Mouse (Mus musculus) stomach, embryonic 15.5 days (tissue): ENCODE measurements at regions not wholly inside any gene's neighbourhood (a gene's known extent, or its start where the extent isn't known, plus 50 kb on each side); places are given as distances from the start of the nearest gene placed in this dataset.
A peak's percentile ranks its signal among the peaks of the same experiment; 100 is the strongest.

Experiments used
- ATAC-seq: fragments of 200-750 bp; cut with Nextera tagmentation; 2 replicates; pipeline ENCODE4 v1.8.0; 2017; ENCODE audit warnings: low read depth, moderate number of reproducible peaks, moderate TSS enrichment; ENCODE audit not compliant: insufficient read depth, low FRiP score
- H3K27ac ChIP-seq: fragments of 300-500 bp; sonication (generic); 2 replicates; pipeline ENCODE4 v1.5.1; 2015; ENCODE audit warnings: mild to moderate bottlenecking, inconsistent platforms
- H3K27me3 ChIP-seq: fragments of 300-500 bp; sonication (generic); replicated peaks from 2 replicates; pipeline ENCODE4 v1.6.1; 2015; ENCODE audit warnings: inconsistent platforms
- H3K36me3 ChIP-seq: fragments of 300-500 bp; sonication (generic); 2 replicates; pipeline ENCODE4 v1.6.1; 2015; ENCODE audit warnings: inconsistent platforms
- H3K4me1 ChIP-seq: fragments of 300-500 bp; sonication (generic); 2 replicates; pipeline ENCODE4 v1.6.1; 2015; ENCODE audit warnings: inconsistent platforms
- H3K4me2 ChIP-seq: fragments of 300-500 bp; sonication (generic); 2 replicates; pipeline ENCODE4 v1.6.1; 2015; ENCODE audit warnings: mild to moderate bottlenecking, inconsistent platforms
- H3K4me3 ChIP-seq: fragments of 300-500 bp; sonication (generic); replicated peaks from 2 replicates; pipeline ENCODE4 v1.5.1; 2015; ENCODE audit warnings: inconsistent platforms
- H3K9ac ChIP-seq: fragments of 300-500 bp; sonication (generic); 2 replicates; pipeline ENCODE4 v1.6.1; 2015; ENCODE audit warnings: inconsistent platforms
- H3K9me3 ChIP-seq: fragments of 300-500 bp; sonication (generic); 2 replicates; pipeline ENCODE4 v1.6.1; 2016; ENCODE audit warnings: inconsistent platforms
- WGBS: fragments of 180-500 bp; shearing (Covaris S2); methylation state at CpG from one replicate; pipeline ENCODE4 v1.1.7; 2015; 5-methylcytosine and 5-hydroxymethylcytosine counted together

GRCm38 (mm10) chr6:148534364-148534763 is 90.2 kb upstream of the Tmtc1 start:
- Histone ChIP-seq H3K9ac (no peak overlapping the region), H3K27me3 (no peaks in the 10 kb centered on the region), H3K27ac (no peak overlapping the region), H3K4me2 (no peak overlapping the region), H3K36me3 (no peaks in the 10 kb centered on the region), H3K9me3 (no peaks in the 10 kb centered on the region), H3K4me1 (no peaks in the 10 kb centered on the region), H3K4me3 (no peak overlapping the region)
- no peak for ATAC-seq
- 69% methylated on average over 4 of the region's 4 CpGs for WGBS

DNA sequence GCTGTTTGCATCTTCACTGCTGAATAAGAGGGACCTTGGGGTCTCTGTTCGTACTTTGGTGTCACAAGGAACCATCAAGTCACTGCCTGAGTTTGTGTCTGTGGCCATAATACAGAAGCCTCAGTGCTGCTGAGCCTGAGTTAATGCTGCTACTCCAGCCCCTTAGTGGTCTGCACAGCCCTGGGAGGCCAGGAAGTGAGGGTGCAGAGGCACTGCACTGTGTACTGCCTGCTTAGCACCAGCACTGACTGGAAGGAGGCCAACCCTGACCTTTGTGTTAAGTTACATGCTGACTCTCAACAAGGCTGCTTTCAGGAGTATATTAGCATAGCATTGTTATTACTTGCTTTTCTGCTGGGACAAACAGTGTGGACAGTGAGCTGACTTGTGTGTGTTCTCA is 86.9 kb upstream of the Tmtc1 start:
- 79% methylated on average over 1 of the region's 1 CpGs for WGBS
- H3K27me3 ChIP-seq: no peaks in the 10 kb centered on the region
- ATAC-seq: no peak
- H3K9ac ChIP-seq: no peak overlapping the region
- no peak overlapping the region for H3K27ac ChIP-seq
- no peaks in the 10 kb centered on the region for H3K36me3 ChIP-seq
- no peaks in the 10 kb centered on the region for H3K4me1 ChIP-seq
- no peak overlapping the region for H3K4me2 ChIP-seq
- no peaks in the 10 kb centered on the region for H3K9me3 ChIP-seq
- H3K4me3 ChIP-seq: no peak overlapping the region

GRCm38 (mm10) chr6:148528611-148529010 is 84.4 kb upstream of the Tmtc1 start:
- no peak for ATAC-seq
- Histone ChIP-seq H3K27ac (no peak overlapping the region), H3K4me3 (no peak overlapping the region), H3K9me3 (no peaks in the 10 kb centered on the region), H3K4me1 (no peaks in the 10 kb centered on the region), H3K9ac (no peak overlapping the region), H3K27me3 (no peaks in the 10 kb centered on the region), H3K36me3 (no peaks in the 10 kb centered on the region), H3K4me2 (no peak overlapping the region)
- 84% methylated on average over 2 of the region's 2 CpGs for WGBS

- no peak overlapping the region for H3K9ac ChIP-seq
- no peaks in the 10 kb centered on the region for H3K36me3 ChIP-seq
- H3K27me3 ChIP-seq: no peaks in the 10 kb centered on the region
- no peaks in the 10 kb centered on the region for H3K9me3 ChIP-seq
- 41% methylated on average over 1 of the region's 1 CpGs for WGBS
- H3K4me1 ChIP-seq: no peaks in the 10 kb centered on the region
- no peak overlapping the region for H3K4me3 ChIP-seq
- ATAC-seq: no peak
- H3K4me2 ChIP-seq: no peak overlapping the region
- H3K27ac ChIP-seq: no peak overlapping the region
Observed at GRCm38 (mm10) chr6:148522893-148523292, 78.7 kb upstream of the Tmtc1 start.

DNA sequence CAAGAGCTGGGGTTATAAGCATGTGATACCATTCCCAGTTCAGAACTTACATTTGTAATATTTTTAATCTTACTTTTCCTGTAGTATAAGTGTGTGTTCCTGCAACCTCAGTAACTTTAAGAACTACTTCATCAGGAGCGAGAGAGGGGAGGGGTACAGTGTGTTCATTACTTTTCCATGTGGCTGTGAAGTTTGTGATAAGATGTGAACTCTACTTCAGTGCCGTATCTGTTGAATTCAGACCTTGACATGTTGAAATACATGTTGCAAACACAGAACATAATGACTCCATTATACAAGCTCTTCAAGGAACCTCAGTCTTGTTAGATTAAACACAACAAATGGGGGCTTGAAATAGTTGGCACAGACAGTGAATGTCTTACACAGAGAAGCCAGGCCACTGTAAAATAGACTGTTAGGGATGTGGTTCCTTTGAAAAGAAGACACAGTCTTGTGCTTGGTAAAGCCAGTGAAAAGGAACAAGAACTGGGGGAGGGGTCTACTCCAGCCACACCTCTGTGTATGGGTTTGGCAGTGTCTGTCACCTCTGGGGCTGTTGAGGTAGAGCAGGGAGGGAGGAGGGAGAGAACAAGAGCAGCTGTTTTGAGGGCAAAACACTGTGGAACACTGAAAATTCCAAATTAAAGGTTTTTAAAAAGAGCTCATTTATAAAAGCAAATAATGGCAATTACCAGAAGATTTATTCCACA is 73.5 kb upstream of the Tmtc1 start:
- Histone ChIP-seq H3K4me2 (no peak overlapping the region), H3K27me3 (no peaks in the 10 kb centered on the region), H3K36me3 (no peaks in the 10 kb centered on the region), H3K4me1 (no peaks in the 10 kb centered on the region), H3K27ac (no peak overlapping the region), H3K9ac (no peak overlapping the region), H3K4me3 (no peak overlapping the region), H3K9me3 (no peaks in the 10 kb centered on the region)
- peak; percentile 84; the same call in 1 of the 2 replicates for ATAC-seq
- WGBS: 64% methylated on average over 2 of the region's 2 CpGs

- H3K4me1 ChIP-seq: no peaks in the 10 kb centered on the region
- no peaks in the 10 kb centered on the region for H3K36me3 ChIP-seq
- ATAC-seq: no peak
- no peak overlapping the region for H3K27ac ChIP-seq
- 81% methylated on average over 4 of the region's 4 CpGs for WGBS
- H3K4me2 ChIP-seq: no peak overlapping the region
- H3K27me3 ChIP-seq: no peaks in the 10 kb centered on the region
- H3K9ac ChIP-seq: no peak overlapping the region
- H3K4me3 ChIP-seq: no peak overlapping the region
- no peaks in the 10 kb centered on the region for H3K9me3 ChIP-seq
Observed at GRCm38 (mm10) chr6:148516654-148517053, 72.5 kb upstream of the Tmtc1 start.

- H3K4me1 ChIP-seq: no peaks in the 10 kb centered on the region
- H3K4me2 ChIP-seq: no peak overlapping the region
- no peak overlapping the region for H3K27ac ChIP-seq
- H3K9ac ChIP-seq: no peak overlapping the region
- H3K9me3 ChIP-seq: no peaks in the 10 kb centered on the region
- no peak for ATAC-seq
- no peaks in the 10 kb centered on the region for H3K27me3 ChIP-seq
- no peak overlapping the region for H3K4me3 ChIP-seq
- no peaks in the 10 kb centered on the region for H3K36me3 ChIP-seq
- 83% methylated on average over 6 of the region's 6 CpGs for WGBS
Observed at GRCm38 (mm10) chr6:148515105-148515504, 70.9 kb upstream of the Tmtc1 start.

- no peak overlapping the region for H3K9ac ChIP-seq
- H3K27me3 ChIP-seq: no peaks in the 10 kb centered on the region
- 64% methylated on average over 1 of the region's 1 CpGs for WGBS
- H3K9me3 ChIP-seq: no peaks in the 10 kb centered on the region
- H3K27ac ChIP-seq: no peak overlapping the region
- no peaks in the 10 kb centered on the region for H3K4me1 ChIP-seq
- peak; percentile 51; the same call in 1 of the 2 replicates for ATAC-seq
- H3K4me2 ChIP-seq: no peak overlapping the region
- H3K4me3 ChIP-seq: no peak overlapping the region
- no peaks in the 10 kb centered on the region for H3K36me3 ChIP-seq
Observed at GRCm38 (mm10) chr6:148514645-148515044, 70.5 kb upstream of the Tmtc1 start.

DNA sequence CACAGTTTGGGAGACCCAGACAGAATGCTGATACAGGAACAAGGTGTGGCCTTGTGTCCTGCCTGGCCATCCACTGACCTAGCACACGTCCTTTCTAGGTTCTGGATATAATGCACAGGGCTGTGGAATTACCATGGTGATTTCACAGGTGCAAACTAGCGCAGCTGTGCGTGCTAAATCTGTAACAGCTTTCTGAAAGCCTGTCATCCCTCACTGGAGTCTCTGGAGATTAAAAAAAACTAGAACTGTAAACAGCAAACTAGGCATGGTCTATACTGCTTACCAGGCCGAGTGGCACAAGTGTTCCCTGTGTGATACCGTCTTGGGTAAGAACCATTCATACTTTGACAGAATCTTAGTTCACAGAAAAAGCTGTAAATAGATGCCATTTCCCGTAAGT is 69.9 kb upstream of the Tmtc1 start:
- H3K9me3 ChIP-seq: no peaks in the 10 kb centered on the region
- H3K27me3 ChIP-seq: no peaks in the 10 kb centered on the region
- no peak overlapping the region for H3K9ac ChIP-seq
- no peak for ATAC-seq
- H3K36me3 ChIP-seq: no peaks in the 10 kb centered on the region
- no peaks in the 10 kb centered on the region for H3K4me1 ChIP-seq
- WGBS: 72% methylated on average over 6 of the region's 6 CpGs
- no peak overlapping the region for H3K4me3 ChIP-seq
- H3K4me2 ChIP-seq: no peak overlapping the region
- H3K27ac ChIP-seq: no peak overlapping the region

DNA sequence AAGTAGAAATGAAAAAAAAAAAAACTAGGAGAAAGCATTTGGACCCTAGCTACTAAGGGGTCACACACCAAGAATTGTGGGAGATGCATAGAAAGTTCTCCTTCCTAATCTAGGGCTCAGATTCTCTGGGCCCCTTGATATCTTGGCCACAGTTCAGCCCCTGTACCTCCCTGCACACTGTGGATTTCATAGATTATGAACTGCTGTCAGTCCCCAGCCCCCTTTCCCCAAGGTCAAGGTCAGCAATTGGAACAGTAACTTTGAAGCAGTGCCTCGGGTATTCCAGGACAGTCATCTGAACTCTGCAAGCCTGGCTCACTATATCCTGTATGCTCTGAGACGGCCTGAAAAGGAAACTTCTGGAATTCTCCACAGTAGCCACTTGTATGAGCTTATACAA is 68.9 kb upstream of the Tmtc1 start:
- ATAC-seq: no peak
- Histone ChIP-seq H3K27me3 (no peaks in the 10 kb centered on the region), H3K9ac (no peak overlapping the region), H3K36me3 (no peaks in the 10 kb centered on the region), H3K4me1 (no peaks in the 10 kb centered on the region), H3K4me3 (no peak overlapping the region), H3K4me2 (no peak overlapping the region), H3K9me3 (no peaks in the 10 kb centered on the region), H3K27ac (no peak overlapping the region)
- 36% methylated on average over 2 of the region's 2 CpGs for WGBS

DNA sequence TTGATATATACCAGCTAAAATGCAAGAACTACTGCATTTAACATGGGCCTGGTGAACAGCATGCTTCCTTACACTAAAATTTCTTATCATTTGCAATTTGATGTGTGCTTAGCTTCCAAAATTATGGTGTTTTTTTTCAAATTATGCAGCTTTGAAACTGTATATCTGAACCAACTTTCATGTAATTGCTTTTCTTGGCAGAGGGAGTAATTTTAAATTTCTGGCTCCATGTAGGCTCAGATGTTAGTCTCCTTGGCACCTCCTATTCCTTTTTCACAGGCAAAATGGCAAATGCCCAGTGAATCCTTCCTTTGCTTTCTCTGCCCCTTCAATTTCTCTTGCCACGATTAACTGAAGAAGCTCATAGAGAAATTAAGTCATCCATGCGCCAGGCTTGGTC is 61.1 kb upstream of the Tmtc1 start:
- Histone ChIP-seq H3K4me3 (no peak overlapping the region), H3K9me3 (no peaks in the 10 kb centered on the region), H3K4me2 (no peak overlapping the region), H3K27ac (no peak overlapping the region), H3K27me3 (no peaks in the 10 kb centered on the region), H3K4me1 (0 out of 2 replicates have a peak, but pooled peaks cover 2% of the 10 kb centered on the region), H3K9ac (no peak overlapping the region), H3K36me3 (no peaks in the 10 kb centered on the region)
- 88% methylated on average over 2 of the region's 2 CpGs for WGBS
- no peak for ATAC-seq

- H3K9ac ChIP-seq: no peak overlapping the region
- H3K4me3 ChIP-seq: no peak overlapping the region
- H3K4me1 ChIP-seq: 0 out of 2 replicates have a peak, but pooled peaks cover 2% of the 10 kb centered on the region
- 43% methylated on average over 9 of the region's 9 CpGs for WGBS
- no peaks in the 10 kb centered on the region for H3K27me3 ChIP-seq
- H3K4me2 ChIP-seq: no peak overlapping the region
- no peak overlapping the region for H3K27ac ChIP-seq
- no peaks in the 10 kb centered on the region for H3K36me3 ChIP-seq
- peak; percentile 79; the same call in 1 of the 2 replicates for ATAC-seq
- H3K9me3 ChIP-seq: no peaks in the 10 kb centered on the region
Observed at GRCm38 (mm10) chr6:148500251-148501179, 56.3 kb upstream of the Tmtc1 start.
